Mouse (Mus musculus) midbrain, embryonic 16.5 days (tissue): ENCODE data around the gene Trnp1. TPM values are rescaled to one million over a fixed set of nuclear protein-coding genes. Genes with fewer than 3 reads are reported as not detected.
"Not testable (repeated sequence)": the region's sequence is repeated elsewhere in the genome, so short reads cannot be mapped to it uniquely, and the experiment has no call there.

Experiments
- ATAC-seq: fragments of 200-750 bp; cut with Nextera tagmentation; 2 replicates; pipeline ENCODE4 v1.8.0; 2017; ENCODE audit warnings: moderate TSS enrichment
- H3K27ac ChIP-seq: fragments of 300-500 bp; sonication (generic); 2 replicates; pipeline ENCODE4 v1.5.1; 2014; ENCODE audit warnings: mild to moderate bottlenecking, low read length, mixed read lengths
- H3K27me3 ChIP-seq: fragments of 300-500 bp; sonication (generic); 2 replicates; pipeline ENCODE4 v1.6.1; 2014; ENCODE audit warnings: low read depth, low read length, mixed read lengths; ENCODE audit not compliant: control insufficient read depth, insufficient read depth
- H3K36me3 ChIP-seq: fragments of 300-500 bp; sonication (generic); 2 replicates; pipeline ENCODE4 v1.6.1; 2014; ENCODE audit warnings: mild to moderate bottlenecking, low read length, moderate library complexity, mixed read lengths; ENCODE audit not compliant: control insufficient read depth, insufficient read depth
- H3K4me1 ChIP-seq: fragments of 300-500 bp; sonication (generic); 2 replicates; pipeline ENCODE4 v1.6.1; 2014; ENCODE audit warnings: mild to moderate bottlenecking, low read length, mixed read lengths; ENCODE audit not compliant: control insufficient read depth, insufficient read depth
- H3K4me2 ChIP-seq: fragments of 300-500 bp; sonication (generic); 2 replicates; pipeline ENCODE4 v1.6.1; 2014; ENCODE audit warnings: mild to moderate bottlenecking, low read length, mixed read lengths
- H3K4me3 ChIP-seq: fragments of 300-500 bp; sonication (generic); 2 replicates; pipeline ENCODE4 v1.5.1; 2014; ENCODE audit warnings: low read depth, mild to moderate bottlenecking, low read length, moderate library complexity, mixed read lengths
- H3K9ac ChIP-seq: fragments of 300-500 bp; sonication (generic); 2 replicates; pipeline ENCODE4 v1.6.1; 2014; ENCODE audit warnings: low read depth, low read length, mixed read lengths
- H3K9me3 ChIP-seq: fragments of 300-500 bp; sonication (generic); replicated peaks from 2 replicates; pipeline ENCODE4 v1.6.1; 2014; ENCODE audit warnings: mild to moderate bottlenecking, low read length, mixed read lengths; ENCODE audit not compliant: control insufficient read depth, poor library complexity, severe bottlenecking
- WGBS: fragments of 180-500 bp; shearing (Covaris S2); extraction: QIAGEN DNeasy Blood & Tissue Kit; methylation state at CpG from one replicate; pipeline ENCODE4 v1.1.7; 2014; 5-methylcytosine and 5-hydroxymethylcytosine counted together
- polyA plus RNA-seq: library from polyadenylated mRNA; unstranded; fragments of >200 nt; fragmentation: Nextera tagmentation; extraction: Ambion mirVana; gene quantifications from 2 replicates; pipeline ENCODE4 v1.2.1, GENCODE M21; 2015

Trnp1 gene
- polyA plus RNA-seq, 1 experiment from 2014 or later, result 8.2 TPM

DNA sequence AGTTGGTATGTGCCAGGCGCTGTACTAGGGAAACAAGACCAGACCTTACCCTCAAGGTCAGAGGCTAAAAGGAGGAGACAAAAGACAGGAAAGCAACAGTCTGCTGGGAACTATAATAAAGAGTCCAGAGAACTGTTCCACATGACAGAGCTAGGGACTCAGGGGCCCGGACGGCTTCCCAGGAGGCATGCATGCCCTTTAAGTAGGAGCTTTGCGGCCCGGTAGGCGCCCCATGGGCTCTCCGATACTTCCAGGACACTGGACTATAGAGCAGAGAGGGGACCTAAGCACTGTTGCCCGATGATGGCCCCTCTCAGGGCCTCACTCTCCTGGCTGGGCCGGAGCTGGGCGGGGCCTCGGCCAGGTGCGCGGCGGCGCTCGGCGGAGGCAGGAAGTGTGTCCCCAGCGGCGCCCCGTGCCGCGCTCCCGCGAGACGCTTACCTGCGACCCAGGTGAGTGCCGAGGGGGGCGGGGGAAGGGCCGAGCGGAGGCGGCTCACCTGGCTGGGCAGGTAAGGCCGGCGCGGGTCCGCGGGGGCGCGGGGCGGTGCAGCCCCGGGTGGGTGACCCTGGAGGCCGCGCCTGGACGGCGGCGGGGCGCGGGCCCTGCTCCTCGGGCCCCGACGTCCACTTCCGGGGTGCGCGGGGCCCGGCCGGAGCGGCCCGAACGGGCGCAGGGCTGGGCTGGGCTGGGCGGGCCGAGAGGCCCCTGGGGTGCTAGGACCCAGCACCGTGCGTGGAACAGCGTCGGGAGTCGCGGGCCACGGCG is 20.4 kb upstream of the Trnp1 start, which contains the start of gene Kdf1:
Gene Kdf1, plus strand, starts transcription at position 363 of the 768 bp plus-strand sequence.
- peaks cover 43% of the 10 kb centered on the region for H3K27me3 ChIP-seq
- no peak within 1 kb of the TSS for H3K27ac ChIP-seq
- peak within 1 kb of the TSS; percentile 32 for H3K4me3 ChIP-seq
- peak within 1 kb of the TSS; percentile 44 for H3K4me2 ChIP-seq
- ATAC-seq, result no peak
- H3K9me3 ChIP-seq, result no peaks in the 10 kb centered on the region
- H3K9ac ChIP-seq, result 0 out of 2 replicates have a peak within 1 kb of the TSS, but pooled peaks have one; percentile 20
- H3K36me3 ChIP-seq, result no peaks in the 10 kb centered on the region
- 5% methylated on average over 46 of the region's 69 CpGs for WGBS
- H3K4me1 ChIP-seq, result no peaks in the 10 kb centered on the region; the same call in 1 of the 2 replicates

- no peak overlapping the region for H3K9ac ChIP-seq
- WGBS, result 17% methylated on average over 8 of the region's 8 CpGs
- no peaks in the 10 kb centered on the region for H3K36me3 ChIP-seq
- H3K4me1 ChIP-seq, result no peaks in the 10 kb centered on the region
- ATAC-seq, result peak; percentile 32; the same call in 1 of the 2 replicates
- peaks cover 8% of the 10 kb centered on the region for H3K27me3 ChIP-seq
- no peak overlapping the region for H3K4me2 ChIP-seq
- H3K9me3 ChIP-seq, result no peaks in the 10 kb centered on the region
- H3K4me3 ChIP-seq, result no peak overlapping the region
- H3K27ac ChIP-seq, result no peak overlapping the region
These were observed 14.6 kb upstream of the Trnp1 start for GRCm38 (mm10) chr4:133512972-133513371.

GRCm38 (mm10) chr4:133512511-133512910 is 14.2 kb upstream of the Trnp1 start:
- H3K4me2 ChIP-seq, H3K9me3 ChIP-seq, ATAC-seq, H3K27ac ChIP-seq, H3K4me1 ChIP-seq, H3K27me3 ChIP-seq, H3K36me3 ChIP-seq, H3K4me3 ChIP-seq, H3K9ac ChIP-seq: not testable (repeated sequence)
- 64% methylated on average over 4 of the region's 5 CpGs for WGBS

DNA sequence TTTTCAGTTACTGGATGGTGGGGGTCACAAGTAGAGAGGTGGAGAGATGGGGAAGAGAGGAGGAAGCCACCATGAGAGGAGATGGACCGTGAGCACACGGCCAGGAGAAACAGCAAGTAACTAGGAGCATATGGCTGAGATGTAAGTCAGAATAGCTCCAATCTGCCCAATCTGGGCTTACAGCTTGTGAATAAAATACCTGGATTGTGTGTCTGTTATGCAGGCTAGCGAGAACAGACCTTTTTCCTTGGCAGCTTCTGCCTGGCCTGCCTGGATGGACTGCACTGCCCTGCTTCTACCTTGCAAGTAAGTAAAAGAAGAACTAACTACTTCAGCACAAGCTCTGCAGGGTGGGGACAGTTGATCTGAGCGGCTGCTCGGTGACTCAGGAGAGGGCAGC is 12.7 kb upstream of the Trnp1 start:
- H3K36me3 ChIP-seq, result no peaks in the 10 kb centered on the region
- no peaks in the 10 kb centered on the region; the same call in 1 of the 2 replicates for H3K27me3 ChIP-seq
- H3K9me3 ChIP-seq, result no peaks in the 10 kb centered on the region
- H3K9ac ChIP-seq, result no peak overlapping the region
- no peak for ATAC-seq
- no peak overlapping the region for H3K4me2 ChIP-seq
- H3K4me3 ChIP-seq, result no peak overlapping the region
- H3K4me1 ChIP-seq, result no peaks in the 10 kb centered on the region
- 86% methylated on average over 5 of the region's 5 CpGs for WGBS
- no peak overlapping the region for H3K27ac ChIP-seq

GRCm38 (mm10) chr4:133508990-133509389 is 10.6 kb upstream of the Trnp1 start:
- no peak overlapping the region for H3K4me3 ChIP-seq
- no peak overlapping the region for H3K27ac ChIP-seq
- H3K4me2 ChIP-seq, result no peak overlapping the region
- WGBS, result 73% methylated on average over 7 of the region's 7 CpGs
- no peaks in the 10 kb centered on the region for H3K27me3 ChIP-seq
- no peaks in the 10 kb centered on the region for H3K4me1 ChIP-seq
- no peak overlapping the region for H3K9ac ChIP-seq
- no peak for ATAC-seq
- no peaks in the 10 kb centered on the region for H3K9me3 ChIP-seq
- no peaks in the 10 kb centered on the region for H3K36me3 ChIP-seq

DNA sequence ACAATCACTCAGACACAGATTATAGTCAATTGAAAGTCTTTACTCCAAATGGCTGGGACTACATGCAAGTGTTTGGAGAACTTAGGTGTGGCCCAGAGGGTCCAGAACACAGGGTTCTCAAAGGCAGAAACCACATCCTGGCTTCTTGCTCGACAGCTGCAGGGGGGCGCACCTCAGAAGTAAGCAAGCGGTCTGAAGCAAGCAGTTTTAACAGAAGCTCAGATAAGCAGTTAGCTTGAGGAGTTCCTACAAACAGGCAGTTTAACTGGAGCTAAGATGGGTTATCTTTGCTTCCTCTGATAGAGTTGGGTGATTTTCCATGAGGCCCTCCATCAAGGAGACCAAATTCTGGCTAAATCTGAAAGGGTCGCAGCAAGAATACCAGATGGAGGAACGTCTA is 8.2 kb upstream of the Trnp1 start:
- no peaks in the 10 kb centered on the region; the same call in 1 of the 2 replicates for H3K27me3 ChIP-seq
- whole genome bisulfite sequencing, result 75% methylated on average over 5 of the region's 5 CpGs
- no peak overlapping the region for H3K4me2 ChIP-seq
- H3K4me1 ChIP-seq, result no peaks in the 10 kb centered on the region
- no peaks in the 10 kb centered on the region for H3K36me3 ChIP-seq
- H3K9me3 ChIP-seq, result no peaks in the 10 kb centered on the region
- no peak for ATAC-seq
- H3K27ac ChIP-seq, result no peak overlapping the region
- no peak overlapping the region for H3K4me3 ChIP-seq
- H3K9ac ChIP-seq, result no peak overlapping the region

DNA sequence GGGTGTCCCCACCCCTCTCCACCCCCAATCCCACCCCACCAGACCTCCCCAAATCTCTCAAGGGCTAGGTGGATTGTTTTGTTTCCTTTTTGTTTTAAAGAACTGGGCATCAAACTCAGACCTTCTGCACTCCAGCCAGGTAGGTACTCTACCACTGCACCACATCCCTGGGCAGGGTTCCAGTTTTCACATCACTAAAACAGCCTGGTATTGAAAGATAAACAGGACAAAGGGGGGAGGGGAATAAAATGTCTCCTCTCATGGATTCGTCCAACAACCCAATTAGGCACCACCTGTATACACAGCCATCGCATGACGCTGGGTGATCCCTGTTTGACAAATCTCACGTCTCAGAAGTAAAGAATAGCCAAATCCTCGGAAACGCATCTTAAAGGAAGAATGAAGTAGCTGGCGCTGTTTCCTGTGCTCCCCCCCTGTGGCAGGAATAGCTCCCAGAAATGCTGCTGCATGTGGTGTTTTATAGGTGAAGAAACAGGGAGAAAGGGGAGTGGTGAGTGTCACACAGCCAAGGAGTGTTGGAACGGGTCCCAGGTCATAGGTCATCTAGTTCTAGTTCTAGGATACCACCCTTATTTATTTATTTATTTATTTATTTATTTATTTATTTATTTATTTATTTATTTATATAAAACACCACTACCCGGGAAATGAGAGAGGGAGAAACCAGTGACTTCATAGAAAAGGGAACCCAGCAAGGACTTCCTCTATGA is 6.6 kb upstream of the Trnp1 start:
- Histone ChIP-seq H3K4me2 (no peak overlapping the region), H3K9ac (no peak overlapping the region), H3K9me3 (no peaks in the 10 kb centered on the region), H3K4me1 (no peaks in the 10 kb centered on the region), H3K27me3 (peaks cover 10% of the 10 kb centered on the region), H3K4me3 (no peak overlapping the region), H3K36me3 (no peaks in the 10 kb centered on the region), H3K27ac (no peak overlapping the region)
- 67% methylated on average over 9 of the region's 9 CpGs for WGBS
- no peak for ATAC-seq

DNA sequence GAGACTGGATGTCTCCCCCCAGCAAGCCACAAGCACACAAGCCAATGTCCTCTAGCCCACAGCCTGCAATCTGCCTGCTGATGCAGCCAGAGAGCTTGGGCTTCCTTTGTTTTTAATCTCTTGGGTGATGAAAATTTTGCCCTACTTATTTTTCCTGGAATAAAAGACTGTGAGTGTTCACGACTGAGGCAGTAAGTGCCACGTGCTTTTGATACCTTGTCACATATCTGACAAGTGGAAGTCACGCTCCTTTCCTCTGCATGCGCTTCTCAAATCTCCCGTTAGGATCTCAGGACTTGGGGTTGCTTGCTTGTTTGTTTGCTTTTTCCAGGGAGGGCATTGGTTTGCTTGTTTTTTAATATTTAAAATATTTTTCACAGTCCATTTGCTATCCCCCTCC is 6.0 kb upstream of the Trnp1 start:
- no peaks in the 10 kb centered on the region for H3K36me3 ChIP-seq
- H3K4me2 ChIP-seq, result no peak overlapping the region
- H3K9me3 ChIP-seq, result no peaks in the 10 kb centered on the region
- no peak overlapping the region for H3K27ac ChIP-seq
- no peak overlapping the region for H3K9ac ChIP-seq
- peaks cover 16% of the 10 kb centered on the region for H3K27me3 ChIP-seq
- 51% methylated on average over 5 of the region's 5 CpGs for WGBS
- H3K4me3 ChIP-seq, result no peak overlapping the region
- ATAC-seq, result no peak
- no peaks in the 10 kb centered on the region for H3K4me1 ChIP-seq

DNA sequence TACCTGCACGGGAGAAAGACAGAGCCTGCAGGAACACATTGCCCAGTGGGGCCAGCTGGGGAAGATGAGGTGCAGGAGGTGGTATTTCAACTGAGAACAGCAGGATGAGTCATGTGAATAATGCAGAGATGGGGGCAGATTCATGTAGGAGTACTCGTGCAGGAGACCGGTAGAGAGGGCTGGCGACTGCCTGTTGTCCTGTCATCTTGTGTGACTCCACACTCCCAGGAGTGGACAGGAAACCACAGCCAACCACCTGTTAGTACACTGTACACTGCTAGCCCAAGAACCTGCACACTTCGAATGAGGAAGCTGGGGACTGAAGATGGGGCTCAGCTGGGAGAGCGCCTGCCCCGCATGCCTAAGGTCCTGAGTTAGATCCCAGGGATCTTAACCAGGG is 3.2 kb upstream of the Trnp1 start:
- Histone ChIP-seq H3K4me2 (no peak overlapping the region), H3K27me3 (peaks cover 28% of the 10 kb centered on the region), H3K9ac (no peak overlapping the region), H3K9me3 (no peaks in the 10 kb centered on the region), H3K27ac (no peak overlapping the region), H3K4me1 (peaks cover 8% of the 10 kb centered on the region), H3K4me3 (no peak overlapping the region), H3K36me3 (no peaks in the 10 kb centered on the region)
- no peak for ATAC-seq
- 66% methylated on average over 7 of the region's 7 CpGs for WGBS
